Mouse (Mus musculus) hindbrain, embryonic 15.5 days (tissue): Measurements from ENCODE around the gene Ackr3. TPM values are rescaled to one million over a fixed set of nuclear protein-coding genes. Genes with fewer than 3 reads are reported as not detected.

Experiments used
- ATAC-seq: fragments of 200-750 bp; cut with Nextera tagmentation; 2 replicates; pipeline ENCODE4 v1.8.0; 2017; ENCODE audit warnings: low read depth, moderate number of reproducible peaks, moderate TSS enrichment; ENCODE audit not compliant: low FRiP score
- H3K27ac ChIP-seq: fragments of 300-500 bp; sonication (generic); replicated peaks from 2 replicates; pipeline ENCODE4 v1.5.1; 2015; ENCODE audit warnings: mild to moderate bottlenecking, inconsistent platforms
- H3K27me3 ChIP-seq: fragments of 300-500 bp; sonication (generic); 2 replicates; pipeline ENCODE4 v1.6.1; 2015; ENCODE audit warnings: control low read depth, inconsistent platforms
- H3K36me3 ChIP-seq: fragments of 300-500 bp; sonication (generic); 2 replicates; pipeline ENCODE4 v1.6.1; 2015; ENCODE audit warnings: control low read depth, inconsistent platforms
- H3K4me1 ChIP-seq: fragments of 300-500 bp; sonication (generic); replicated peaks from 2 replicates; pipeline ENCODE4 v1.6.1; 2015; ENCODE audit warnings: control low read depth, inconsistent platforms
- H3K4me2 ChIP-seq: fragments of 300-500 bp; sonication (generic); 2 replicates; pipeline ENCODE4 v1.6.1; 2015; ENCODE audit warnings: moderate library complexity, mild to moderate bottlenecking, inconsistent platforms
- H3K4me3 ChIP-seq: fragments of 300-500 bp; sonication (generic); 2 replicates; pipeline ENCODE4 v1.5.1; 2015; ENCODE audit warnings: mild to moderate bottlenecking, inconsistent platforms
- H3K9ac ChIP-seq: fragments of 300-500 bp; sonication (generic); 2 replicates; pipeline ENCODE4 v1.6.1; 2015; ENCODE audit warnings: inconsistent platforms
- H3K9me3 ChIP-seq: fragments of 300-500 bp; sonication (generic); 2 replicates; pipeline ENCODE4 v1.6.1; 2016; ENCODE audit warnings: control low read depth, inconsistent platforms
- WGBS: fragments of 180-500 bp; shearing (Covaris S2); methylation state at CpG from one replicate; pipeline ENCODE4 v1.1.7; 2015; 5-methylcytosine and 5-hydroxymethylcytosine counted together
- polyA plus RNA-seq: library from polyadenylated mRNA; unstranded; fragments of >200 nt; fragmentation: Nextera tagmentation; extraction: Ambion mirVana; gene quantifications from 2 replicates; pipeline ENCODE4 v1.2.1, GENCODE M21; 2015

The Ackr3 gene
- polyA plus RNA-seq, 1 experiment from 2014 or later = 10.4 TPM

DNA sequence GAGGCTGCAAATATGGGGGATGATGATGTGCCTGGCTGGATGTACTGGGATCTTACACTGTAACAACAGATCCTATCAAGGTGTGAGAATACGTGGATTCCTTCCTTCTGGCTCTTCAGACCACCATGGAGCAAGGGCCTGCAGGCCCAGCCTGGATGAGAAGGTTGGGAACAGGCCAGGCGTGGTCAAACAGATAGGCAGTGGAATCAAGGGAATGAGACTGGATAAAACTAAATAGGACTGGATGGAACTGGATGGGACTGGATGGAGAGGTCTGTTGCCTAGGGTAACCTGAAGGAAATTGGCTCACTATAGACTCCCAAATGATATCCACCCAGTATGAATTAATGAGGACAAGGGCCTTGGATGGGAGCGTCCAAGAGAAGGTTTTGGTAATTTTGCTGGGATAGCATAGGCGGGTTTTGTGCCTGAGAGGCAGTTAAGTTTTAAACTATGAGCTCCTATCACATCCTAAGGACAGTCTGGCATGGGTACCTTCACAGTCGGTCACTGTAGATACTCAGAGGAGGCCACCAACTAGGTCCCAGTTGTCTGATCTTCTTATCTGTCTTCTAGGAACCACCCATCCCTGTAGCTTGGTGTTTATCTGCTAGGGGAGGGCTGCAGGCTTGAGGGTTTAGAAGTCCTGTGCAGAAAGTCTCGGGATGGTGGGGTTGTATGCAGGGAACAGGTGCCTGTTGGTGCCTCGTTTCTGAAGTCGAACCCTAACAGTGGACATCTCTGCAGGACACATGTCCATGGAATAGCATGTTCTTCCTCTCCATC lies 44.2 kb downstream of the Ackr3 start:
- no peaks in the 10 kb centered on the region for H3K9me3 ChIP-seq
- no peak overlapping the region for H3K9ac ChIP-seq
- H3K27me3 ChIP-seq = no peaks in the 10 kb centered on the region
- H3K4me3 ChIP-seq = no peak overlapping the region
- no peaks in the 10 kb centered on the region for H3K36me3 ChIP-seq
- no peak for ATAC-seq
- WGBS = 92% methylated on average over 8 of the region's 8 CpGs
- H3K4me2 ChIP-seq = no peak overlapping the region
- H3K4me1 ChIP-seq = peaks cover 21% of the 10 kb centered on the region
- H3K27ac ChIP-seq = no peak overlapping the region

DNA sequence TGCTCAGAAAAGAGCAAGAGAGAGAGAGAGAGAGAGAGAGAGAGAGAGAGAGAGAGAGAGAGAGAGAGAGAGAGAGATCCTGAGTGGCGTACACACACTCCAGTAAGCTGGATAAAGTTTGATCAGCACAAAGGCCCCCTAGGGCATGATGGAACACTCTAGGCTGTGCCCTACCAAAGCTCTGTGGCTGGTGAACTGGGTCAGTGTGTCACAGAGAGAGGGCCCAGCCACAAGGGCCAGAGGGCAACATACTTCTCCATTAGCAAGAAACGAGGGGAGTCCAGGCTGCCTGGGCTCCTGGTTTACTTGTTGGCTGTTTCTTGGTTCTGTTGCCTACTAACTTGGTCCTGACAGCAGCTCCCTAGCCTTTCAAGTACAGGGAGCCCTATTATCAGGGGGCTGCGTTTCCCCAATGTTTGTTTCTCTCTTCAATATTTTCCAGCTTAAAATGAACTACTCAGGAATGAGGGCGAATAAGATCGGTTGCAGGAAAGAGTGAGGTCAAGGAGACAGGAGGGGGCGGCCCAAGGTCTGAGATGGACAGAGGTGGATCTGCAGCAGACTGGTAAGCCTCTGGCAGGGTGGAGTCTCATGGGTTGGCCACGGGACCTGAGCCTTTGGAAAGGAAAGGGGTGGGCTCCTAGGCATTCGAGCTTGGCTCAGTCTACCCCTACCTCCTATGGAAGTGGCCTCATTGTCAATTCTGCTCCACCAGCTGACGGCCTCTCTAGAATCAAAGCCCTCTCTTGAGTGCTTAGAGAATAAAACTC lies 45.4 kb downstream of the Ackr3 start:
- ATAC-seq = no peak; the same call in 1 of the 2 replicates
- peaks cover 21% of the 10 kb centered on the region for H3K4me1 ChIP-seq
- WGBS = 77% methylated on average over 9 of the region's 9 CpGs

DNA sequence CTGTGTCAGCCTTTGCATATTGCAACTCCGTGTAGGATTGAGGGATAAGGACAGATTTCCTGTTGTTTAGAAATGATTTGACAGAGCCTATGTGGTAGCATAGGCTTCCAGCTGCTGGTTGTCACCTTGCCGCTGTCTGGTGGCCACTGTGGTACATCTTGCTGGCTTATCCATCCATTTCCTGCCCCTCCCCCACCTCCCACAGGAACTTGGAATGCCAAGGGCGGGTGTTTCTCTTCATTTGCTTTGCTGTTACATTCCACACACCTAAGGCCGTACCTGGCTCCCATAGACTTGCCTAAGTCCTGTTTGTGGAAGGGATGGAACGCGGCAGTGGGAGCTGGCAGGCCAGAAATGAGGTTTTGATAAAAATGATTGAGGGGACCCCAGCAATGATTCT lies 46.6 kb downstream of the Ackr3 start:
- Histone ChIP-seq H3K27me3 (no peaks in the 10 kb centered on the region), H3K4me3 (no peak overlapping the region), H3K9me3 (no peaks in the 10 kb centered on the region), H3K9ac (no peak overlapping the region), H3K36me3 (no peaks in the 10 kb centered on the region), H3K4me1 (peaks cover 21% of the 10 kb centered on the region), H3K27ac (no peak overlapping the region), H3K4me2 (no peak overlapping the region)
- WGBS = 86% methylated on average over 6 of the region's 6 CpGs
- no peak for ATAC-seq

More for the DNA sequence above, 45.4 kb downstream of the Ackr3 start:
- H3K27me3 ChIP-seq = no peaks in the 10 kb centered on the region
- no peaks in the 10 kb centered on the region for H3K9me3 ChIP-seq
- no peak overlapping the region for H3K9ac ChIP-seq
- H3K36me3 ChIP-seq = no peaks in the 10 kb centered on the region
- no peak overlapping the region for H3K4me3 ChIP-seq
- H3K4me2 ChIP-seq = no peak overlapping the region
- no peak overlapping the region for H3K27ac ChIP-seq

DNA sequence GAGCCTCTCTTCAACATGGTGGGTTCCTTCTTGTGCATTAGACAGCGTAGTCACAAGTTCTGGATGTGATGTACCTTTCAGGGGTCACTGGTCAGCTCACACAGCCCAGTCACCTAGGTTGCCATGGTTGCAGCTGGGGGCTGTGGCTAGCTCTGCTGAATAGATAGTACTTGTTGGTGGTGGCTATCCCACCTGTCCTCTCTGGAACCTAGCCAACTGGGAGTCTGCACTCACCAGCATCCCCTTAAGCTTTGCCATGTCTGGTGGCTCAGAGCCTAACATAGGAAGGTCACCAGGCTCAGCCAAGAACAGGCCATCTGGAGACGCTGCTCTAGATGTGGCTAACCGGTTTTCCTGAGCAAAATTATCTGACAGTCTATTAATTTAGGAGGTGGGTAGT lies 47.4 kb downstream of the Ackr3 start:
- Histone ChIP-seq H3K4me3 (no peak overlapping the region), H3K4me1 (peaks cover 21% of the 10 kb centered on the region), H3K27me3 (no peaks in the 10 kb centered on the region), H3K36me3 (no peaks in the 10 kb centered on the region), H3K27ac (no peak overlapping the region), H3K9ac (no peak overlapping the region), H3K4me2 (no peak overlapping the region), H3K9me3 (no peaks in the 10 kb centered on the region)
- no peak for ATAC-seq
- 77% methylated on average over 3 of the region's 3 CpGs for WGBS

DNA sequence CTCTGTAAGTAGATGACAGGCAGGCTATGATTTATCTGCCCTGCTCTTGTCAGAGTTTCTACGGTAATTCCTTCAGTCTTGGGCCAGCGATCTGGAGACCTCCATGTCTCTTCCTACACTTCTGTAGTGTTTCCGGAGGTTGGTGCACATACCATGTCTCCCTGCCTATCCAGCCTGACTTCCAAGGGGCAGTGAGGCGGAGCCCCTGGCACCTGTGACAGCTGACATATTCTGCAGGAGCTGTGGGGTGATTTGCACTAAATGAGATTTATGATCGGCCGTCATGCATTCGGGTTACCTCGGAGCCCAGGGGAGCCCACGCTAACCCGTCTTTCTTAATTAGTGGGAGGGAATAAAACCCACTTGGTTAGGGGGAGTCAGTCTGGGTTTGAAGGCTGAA lies 49.7 kb downstream of the Ackr3 start:
- H3K27me3 ChIP-seq = no peaks in the 10 kb centered on the region
- H3K27ac ChIP-seq = no peak overlapping the region
- H3K9ac ChIP-seq = no peak overlapping the region
- no peak for ATAC-seq
- H3K4me2 ChIP-seq = no peak overlapping the region
- 44% methylated on average over 10 of the region's 10 CpGs for WGBS
- peaks cover 21% of the 10 kb centered on the region for H3K4me1 ChIP-seq
- no peaks in the 10 kb centered on the region for H3K36me3 ChIP-seq
- no peaks in the 10 kb centered on the region for H3K9me3 ChIP-seq
- no peak overlapping the region for H3K4me3 ChIP-seq

DNA sequence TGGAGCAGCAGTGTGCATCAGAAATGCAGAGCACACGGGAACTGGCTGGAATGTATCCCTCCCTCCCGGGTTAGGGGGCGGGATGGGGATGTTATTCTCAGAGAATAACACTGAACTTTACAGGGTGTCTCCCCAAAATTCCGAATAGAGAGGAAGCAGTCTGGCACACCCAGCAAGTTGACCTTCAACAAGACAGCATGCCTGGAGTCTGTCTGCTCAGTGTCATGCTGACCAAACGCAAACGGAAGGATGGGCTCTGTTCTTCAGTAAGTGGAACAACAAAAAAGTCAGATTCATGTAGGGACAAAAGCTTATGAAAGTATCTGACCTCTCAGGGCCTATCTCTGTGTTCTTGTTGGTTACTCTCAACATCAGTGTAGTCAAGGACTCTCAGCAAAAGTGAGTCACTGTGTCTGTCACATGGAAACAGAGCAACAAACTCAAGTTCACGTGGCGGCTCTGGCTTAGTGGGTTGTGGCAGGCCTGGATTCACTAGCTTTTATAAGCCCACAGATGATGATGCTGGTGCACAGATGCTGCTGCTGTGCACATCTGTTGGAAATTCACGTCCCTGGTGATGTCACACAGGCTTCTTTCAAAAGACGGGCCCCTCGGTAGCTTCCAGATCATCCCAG lies 54.6 kb downstream of the Ackr3 start:
- no peak for ATAC-seq

DNA sequence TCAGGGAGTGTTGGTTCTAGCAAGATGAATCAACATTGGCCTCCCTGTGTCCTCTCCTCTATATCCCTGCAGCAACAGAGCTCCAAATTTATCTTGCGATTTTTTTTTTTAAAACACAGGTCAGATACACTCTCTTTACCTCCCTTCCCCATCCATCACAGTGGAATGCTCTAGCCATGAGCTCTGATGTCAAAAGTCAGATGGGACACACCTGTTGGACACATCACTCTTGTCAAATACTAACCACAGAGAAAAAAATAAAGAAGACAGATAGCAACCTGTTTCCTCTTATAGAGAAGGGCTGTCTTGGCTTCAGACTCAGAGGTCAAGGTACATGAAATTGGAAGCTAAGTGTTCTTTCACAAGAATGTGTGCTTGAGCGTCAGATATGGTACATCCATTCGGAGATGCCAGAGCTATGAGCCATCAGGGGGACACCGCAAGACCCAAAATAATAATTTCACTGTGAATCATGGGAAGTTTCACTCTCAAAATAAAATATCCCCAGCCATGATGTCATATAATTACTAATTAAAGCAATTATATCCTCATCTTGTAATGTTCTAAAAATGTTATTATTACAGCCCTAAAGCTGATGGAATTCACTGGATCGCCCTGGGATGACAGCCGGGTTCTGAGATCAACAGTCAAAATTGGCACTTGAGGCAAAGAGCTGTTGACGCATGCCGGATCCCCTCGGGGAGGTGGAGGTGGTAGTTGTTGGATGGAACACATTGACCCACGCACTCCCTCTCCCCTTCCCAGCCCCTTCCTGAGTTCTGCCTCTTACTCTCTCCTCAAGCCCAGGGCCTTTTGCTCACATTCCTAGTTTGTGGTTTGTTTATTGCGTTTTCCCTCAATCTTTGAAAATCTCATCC lies 57.2 kb downstream of the Ackr3 start:
- Histone ChIP-seq H3K9ac (no peak overlapping the region), H3K4me2 (no peak overlapping the region), H3K27me3 (no peaks in the 10 kb centered on the region), H3K27ac (no peak overlapping the region), H3K4me1 (no peaks in the 10 kb centered on the region), H3K9me3 (no peaks in the 10 kb centered on the region), H3K36me3 (no peaks in the 10 kb centered on the region), H3K4me3 (no peak overlapping the region)
- ATAC-seq = no peak
- WGBS = 93% methylated on average over 11 of the region's 11 CpGs

More for the DNA sequence above, 54.6 kb downstream of the Ackr3 start:
- Histone ChIP-seq H3K27me3 (no peaks in the 10 kb centered on the region), H3K27ac (no peak overlapping the region), H3K9me3 (no peaks in the 10 kb centered on the region), H3K36me3 (no peaks in the 10 kb centered on the region), H3K4me1 (no peaks in the 10 kb centered on the region), H3K9ac (no peak overlapping the region), H3K4me3 (no peak overlapping the region), H3K4me2 (no peak overlapping the region)
- WGBS = 83% methylated on average over 11 of the region's 11 CpGs

DNA sequence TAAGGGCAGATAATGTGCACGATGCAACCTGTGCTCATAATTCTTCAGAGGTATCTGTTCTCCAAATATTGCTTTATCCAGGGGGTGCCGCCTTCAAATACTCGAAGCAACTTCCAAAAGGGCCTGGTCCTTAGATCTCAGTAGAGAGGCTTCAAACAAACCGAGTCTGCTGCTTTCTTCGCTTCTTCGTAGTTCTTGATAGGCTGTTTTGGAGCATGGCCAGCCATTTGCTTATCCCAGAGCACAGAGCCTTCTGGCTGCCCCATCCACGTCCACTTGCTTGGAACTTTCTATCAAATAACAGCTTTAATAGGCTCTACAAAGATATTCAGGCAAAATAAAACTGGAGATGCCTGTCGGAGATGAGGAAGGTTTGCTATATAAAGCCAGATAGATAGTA lies 58.6 kb downstream of the Ackr3 start:
- Histone ChIP-seq H3K9me3 (no peaks in the 10 kb centered on the region), H3K4me3 (no peak overlapping the region), H3K27me3 (no peaks in the 10 kb centered on the region), H3K27ac (no peak overlapping the region), H3K9ac (no peak overlapping the region), H3K4me1 (no peaks in the 10 kb centered on the region), H3K36me3 (no peaks in the 10 kb centered on the region), H3K4me2 (no peak overlapping the region)
- no peak for ATAC-seq
- 85% methylated on average over 8 of the region's 8 CpGs for WGBS

Other genes with a start within 250 kb of the Ackr3 start
- 0.68 and 1.1 TPM in 2 replicates for gene Asb18, start 189.3 kb upstream of the Ackr3 start, polyA plus RNA-seq
- 0.92 and 1.4 TPM in 2 replicates for gene Iqca, start 50.6 kb upstream of the Ackr3 start, polyA plus RNA-seq